Mouse (Mus musculus) left cerebral cortex, postnatal 25 days (tissue): Measurements from ENCODE around the gene Gm49395. TPM values are rescaled to one million over a fixed set of nuclear protein-coding genes. Genes with fewer than 3 reads are reported as not detected.
A peak's percentile ranks its signal among the peaks of the same experiment; 100 is the strongest.

Experiments used
- DNase-seq, 2 experiments: peaks; one replicate each; pipeline ENCODE4 v3.0.0; 2022; ENCODE audit warnings: low spot score in 2 of 2, mixed read lengths in 1 of 2
- intact Hi-C: fragments of 180-260 bp; cut with DNase I; formaldehyde crosslinking; loops from one replicate; pipeline ENCODE4 v1.15.1; 2025
- total RNA-seq, 2 experiments: library from RNA; stranded (reverse); gene quantifications; 2 replicates each; pipeline ENCODE4 v1.2.3; 2021

Gene Gm49395
- total RNA-seq, 2 experiments from 2014 or later: 0.46 to 4.2 TPM

DNA sequence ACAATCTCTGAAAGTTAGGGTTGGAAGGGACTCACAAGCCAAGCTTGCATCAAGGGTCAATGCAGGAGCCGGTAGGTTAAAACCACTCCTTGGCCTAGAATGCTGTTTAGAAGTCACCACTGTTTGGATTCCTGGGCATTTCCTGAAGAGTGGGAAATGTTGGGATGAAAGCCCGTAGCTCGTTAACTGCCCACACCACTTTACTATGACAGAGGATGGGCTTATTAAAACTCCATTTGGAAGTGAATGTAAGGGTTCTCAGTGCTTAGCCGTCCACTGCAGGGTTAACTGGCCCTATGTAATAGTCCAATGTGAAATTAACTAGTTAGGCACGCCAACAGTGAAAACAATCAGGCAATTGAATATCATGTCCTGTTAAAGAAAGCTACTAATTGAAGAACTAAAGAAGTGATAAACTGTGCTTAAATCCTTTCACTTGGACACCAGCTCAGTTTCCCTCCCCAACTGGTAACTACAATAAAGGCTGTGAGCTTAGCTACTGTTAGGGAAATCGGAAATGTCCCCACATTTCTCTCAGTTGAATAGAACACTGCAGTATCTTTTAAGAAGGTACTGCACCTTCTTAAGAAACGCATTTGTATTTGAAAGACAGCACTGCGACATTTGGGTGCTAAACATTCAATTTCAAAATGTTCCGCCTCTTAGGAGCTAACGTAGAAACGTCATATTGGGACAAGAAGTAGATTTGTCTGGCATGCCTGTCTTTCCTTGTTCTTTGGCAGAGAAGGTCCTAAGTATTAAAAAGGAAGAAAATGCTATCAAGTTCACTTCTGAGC is 1.1 kb downstream of the Gm49395 start:
- DNase-seq: no peak
- intact Hi-C loops: no loop called here

DNA sequence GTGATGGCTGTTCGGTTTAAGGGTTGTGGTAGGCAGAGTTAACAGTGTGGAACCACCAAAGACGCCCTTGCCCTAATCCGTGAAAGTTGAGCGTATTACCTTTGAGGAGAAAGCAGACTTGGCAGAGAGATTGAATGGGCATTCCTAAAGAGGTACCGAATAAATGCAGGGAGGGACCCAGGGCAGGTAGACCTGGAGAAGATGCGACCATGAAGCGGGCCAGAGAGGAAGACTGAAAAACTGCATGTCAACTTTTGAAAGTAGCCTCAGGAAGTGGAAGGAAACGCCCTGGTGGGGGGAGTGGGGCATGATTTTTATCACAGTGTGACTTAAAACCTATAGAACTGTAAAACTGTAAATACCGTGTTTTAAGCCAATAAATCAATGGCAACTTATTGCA is 2.3 kb downstream of the Gm49395 start:
- intact Hi-C loops: no loop called here
- DNase-seq: no peak

DNA sequence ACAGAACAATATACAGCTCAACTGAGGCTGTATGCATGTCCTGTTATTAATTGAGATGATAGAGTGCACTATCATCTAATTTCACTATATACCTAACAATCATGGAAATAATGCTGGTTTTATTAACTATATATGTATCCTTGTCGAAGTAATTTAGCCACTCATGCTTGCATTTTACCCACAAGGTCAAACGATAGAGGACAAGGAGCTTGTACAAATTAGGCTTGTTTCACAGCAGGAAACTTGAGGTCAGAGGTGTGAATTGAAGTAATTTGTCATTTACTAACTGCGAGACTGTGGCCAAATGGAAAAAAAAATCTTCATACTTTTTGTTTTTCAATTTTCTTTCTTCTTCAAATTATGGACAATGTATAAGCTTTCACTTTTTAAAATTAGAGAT is 3.5 kb downstream of the Gm49395 start:
- no peak for DNase-seq
- intact Hi-C loops: no loop called here

DNA sequence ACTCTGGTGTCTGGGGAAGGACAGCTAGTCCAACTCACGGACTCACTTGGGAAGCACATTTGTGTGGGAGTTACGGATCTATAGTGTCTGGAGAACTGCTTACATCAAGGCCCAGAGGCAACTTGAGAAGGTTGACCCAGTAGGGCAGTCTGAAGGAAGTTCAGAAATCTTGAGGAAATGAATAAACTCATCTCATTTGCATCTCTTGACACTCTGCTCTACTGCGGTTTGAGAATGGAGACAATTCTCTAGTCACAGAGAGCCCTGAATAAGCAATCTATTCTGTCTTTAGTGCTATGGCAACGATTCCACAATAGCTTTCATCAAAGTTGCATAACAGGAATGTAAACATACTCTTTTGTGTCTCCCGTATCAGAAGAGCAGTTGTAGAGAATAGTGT is 4.8 kb downstream of the Gm49395 start:
- intact Hi-C loops: no loop called here
- DNase-seq: no peak

DNA sequence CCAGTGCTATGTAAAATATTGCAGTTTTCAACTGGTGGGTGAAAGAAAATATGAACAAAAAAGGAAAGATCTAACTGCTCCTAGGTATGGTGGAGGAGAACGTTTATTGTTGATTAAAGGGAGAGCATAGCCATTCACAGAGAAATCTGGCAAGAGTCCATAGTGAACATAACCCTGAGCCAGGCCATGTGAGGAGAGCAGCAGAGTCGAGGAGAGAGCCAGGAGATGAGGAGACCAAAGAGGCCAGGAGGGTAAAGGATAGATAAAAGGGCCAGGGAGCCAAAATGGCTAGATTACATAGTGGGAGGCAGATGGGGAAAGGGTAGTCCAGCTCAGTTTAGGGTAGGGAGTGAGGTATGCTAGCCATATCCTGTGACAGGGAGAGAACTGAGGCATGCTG is 5.5 kb downstream of the Gm49395 start:
- intact Hi-C loops: no loop called here
- DNase-seq: no peak

DNA sequence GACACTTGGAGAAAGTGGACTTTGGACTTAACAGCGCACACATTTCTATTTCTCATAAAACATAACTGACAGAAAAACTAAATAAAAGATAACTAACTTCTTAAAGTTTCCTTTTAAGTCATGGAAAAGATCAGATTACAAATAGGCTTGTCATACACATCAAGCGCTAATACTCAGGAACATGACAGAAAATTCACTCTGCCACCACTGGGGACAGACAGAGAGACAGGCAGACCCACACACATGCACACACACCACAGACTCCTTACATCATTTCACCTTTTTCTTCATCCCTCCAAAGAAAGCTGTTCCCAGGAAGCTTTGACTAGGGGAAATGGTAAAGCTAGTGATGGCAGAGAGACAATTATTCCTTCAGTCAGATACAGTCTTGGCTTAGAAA is 6.3 kb downstream of the Gm49395 start:
- intact Hi-C loops: no loop called here
- no peak for DNase-seq

DNA sequence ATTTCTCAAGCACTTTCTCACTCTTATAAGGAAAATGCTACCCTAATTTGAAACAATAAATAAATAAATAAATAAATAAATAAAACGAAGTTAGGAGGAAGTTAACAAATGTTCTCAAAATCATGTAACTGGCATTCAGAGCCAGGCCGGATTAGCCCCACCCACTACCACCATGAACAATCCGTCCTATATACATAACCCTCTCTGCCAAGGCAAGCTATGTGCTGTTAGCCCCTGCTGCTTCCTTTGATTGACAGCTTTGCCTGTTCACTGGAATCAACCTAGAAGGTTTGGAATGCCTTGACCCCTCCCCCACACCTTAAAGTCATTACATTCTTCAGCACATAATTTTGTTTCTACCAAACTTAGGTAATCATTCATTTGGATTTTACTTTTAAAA is 10.2 kb downstream of the Gm49395 start:
- DNase-seq: no peak
- intact Hi-C loops: loop anchor here (5.0 kb wide), 1 partner anchor 104 kb away; no protein-coding TSS in a partner anchor

DNA sequence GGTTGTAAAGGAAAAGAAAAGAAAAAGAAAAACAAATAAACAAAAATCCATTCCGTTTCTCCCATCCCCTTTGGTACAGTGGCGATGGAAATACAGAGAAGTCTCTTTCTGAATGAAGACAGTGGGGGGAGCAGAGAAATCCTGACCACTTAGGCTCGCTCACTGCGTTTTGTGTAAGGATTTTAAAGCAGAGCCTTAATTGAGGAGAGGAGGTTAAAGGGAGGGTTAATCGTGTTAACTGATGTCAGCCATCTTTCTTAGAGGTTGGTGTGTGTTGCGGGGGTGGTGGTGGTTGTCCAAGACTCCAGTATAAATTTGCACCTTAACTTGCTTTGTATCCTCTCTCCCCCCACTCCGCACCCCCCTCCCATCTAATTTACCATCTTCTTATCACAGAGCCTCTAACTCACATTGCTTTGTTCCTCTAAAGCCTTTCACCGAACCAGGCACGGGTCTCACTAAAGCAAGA is 10.7 kb downstream of the Gm49395 start:
- DNase-seq: no peak
- intact Hi-C loops: loop anchor here (5.0 kb wide), 1 partner anchor 104 kb away; no protein-coding TSS in a partner anchor

DNA sequence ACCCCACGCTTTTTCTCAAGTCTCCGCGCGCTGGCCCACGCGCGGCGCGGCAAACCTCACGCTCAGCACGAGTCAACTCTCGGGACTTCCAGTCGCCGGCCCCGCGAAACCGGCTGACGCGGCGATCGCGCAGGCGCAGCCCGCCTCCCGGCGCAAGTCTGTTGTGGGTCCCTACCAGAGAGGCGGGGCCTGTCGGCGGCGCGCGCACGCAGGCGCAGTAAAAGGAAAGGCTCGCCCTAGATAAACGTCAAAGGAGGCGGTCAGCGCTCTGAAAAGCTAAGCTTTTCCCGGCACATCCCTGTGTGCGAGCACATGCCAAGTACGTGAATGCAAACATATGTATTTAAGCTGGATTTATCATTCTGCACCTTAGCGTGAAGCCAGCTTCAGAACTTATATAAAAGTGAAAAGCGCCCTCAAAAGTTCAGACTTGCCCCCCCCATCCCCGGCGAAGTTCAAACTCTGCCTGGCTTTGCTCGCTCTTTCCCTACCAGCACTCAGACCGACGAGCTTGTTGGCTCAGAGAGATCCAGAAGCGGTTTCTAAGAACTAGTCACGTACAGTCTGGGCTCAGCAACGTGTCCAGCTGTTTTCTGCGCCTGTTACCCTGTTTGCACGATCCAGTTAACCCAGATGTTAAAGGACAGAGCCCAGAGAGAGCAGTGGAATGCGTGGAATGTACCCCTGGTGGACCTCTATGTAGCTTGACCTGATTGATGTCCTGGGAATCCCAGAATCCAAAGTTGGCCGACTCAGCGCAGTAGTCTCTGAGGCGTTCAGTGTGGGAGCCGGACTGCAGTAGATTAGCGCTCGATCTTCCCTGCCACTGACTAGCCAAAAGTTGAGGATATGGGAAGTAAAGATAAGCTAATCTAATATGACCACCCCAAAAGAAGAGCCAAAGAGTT is 11.4 kb downstream of the Gm49395 start, which contains the start of gene Pelo:
TSS of gene Pelo (minus strand) at position 118 of the 908 bp plus-strand sequence.
- peak; percentile 94 to 97 for DNase-seq
- intact Hi-C loops: loop anchor here (5.0 kb wide), 1 partner anchor 103 kb away; no protein-coding TSS in a partner anchor

DNA sequence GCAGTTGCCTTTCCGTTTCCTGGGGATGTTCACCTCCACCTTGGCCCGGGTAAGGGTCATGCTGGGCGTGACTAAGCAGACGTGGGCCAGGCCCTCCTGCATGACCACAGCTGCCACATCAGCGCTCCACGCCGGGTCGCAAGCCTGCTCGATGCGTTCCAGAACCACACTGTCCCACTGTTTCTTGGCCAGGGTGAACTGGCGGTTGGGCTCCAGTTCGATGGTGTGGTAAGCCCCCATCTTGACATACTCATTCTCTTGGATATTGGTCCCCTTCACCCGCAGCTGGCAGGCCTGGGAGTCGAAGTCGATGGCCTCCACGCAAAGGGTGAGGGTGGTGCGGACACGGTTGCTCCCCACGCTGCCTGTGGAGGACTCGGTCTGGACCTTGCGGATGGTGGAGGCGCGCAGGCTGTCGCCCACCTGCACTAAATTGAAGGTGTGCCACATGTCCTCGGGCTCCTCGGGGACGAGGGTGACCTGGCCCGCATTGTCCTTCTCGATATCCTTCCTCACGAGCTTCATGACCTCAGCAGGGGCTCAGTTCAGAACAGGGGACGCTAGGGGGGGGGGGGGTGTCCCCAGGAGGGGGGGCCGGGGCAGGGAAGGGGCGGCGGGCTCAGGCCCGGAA is 12.2 kb downstream of the Gm49395 start:
- intact Hi-C loops: loop anchor here (5.0 kb wide), 1 partner anchor 102 kb away; no protein-coding TSS in a partner anchor
- peak; percentile 4 to 8 for DNase-seq

DNA sequence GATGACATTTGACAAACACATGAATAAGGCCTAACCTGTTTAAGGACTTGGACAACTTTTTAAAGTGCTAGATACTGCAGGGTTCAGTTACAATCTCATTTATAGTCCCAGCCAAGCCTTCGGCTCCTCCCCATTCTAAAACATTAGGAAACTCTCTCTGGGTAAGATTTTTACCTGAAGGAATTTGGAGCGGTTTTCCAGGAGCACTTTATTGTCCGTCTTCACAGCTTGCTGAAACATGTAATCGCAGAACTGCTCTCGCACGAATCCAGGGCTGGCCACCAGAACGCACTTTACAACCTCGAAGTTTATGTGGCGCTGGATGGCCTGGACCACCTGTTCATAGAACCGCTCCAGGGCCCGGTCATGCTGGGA is 12.7 kb downstream of the Gm49395 start:
- intact Hi-C loops: no loop called here
- DNase-seq: no peak

DNA sequence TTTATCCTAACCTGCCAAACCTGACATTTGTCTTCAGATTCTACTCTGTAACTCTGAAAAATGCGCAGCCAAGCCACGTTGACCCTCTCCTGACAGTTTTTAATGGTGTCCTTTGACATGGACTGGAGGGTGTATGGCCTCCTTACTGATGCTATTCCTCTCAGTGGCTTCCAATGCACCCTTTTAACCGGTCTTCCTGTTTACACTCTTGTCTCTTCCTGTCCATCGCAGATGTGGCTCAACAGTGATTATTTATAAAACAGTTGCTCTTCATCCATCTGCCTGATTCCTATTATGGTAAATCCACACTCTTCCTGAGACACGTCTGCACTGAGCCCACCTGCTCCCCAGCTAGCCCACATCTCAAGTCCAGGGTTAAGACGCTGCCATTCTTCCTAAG is 15.7 kb downstream of the Gm49395 start:
- intact Hi-C loops: no loop called here
- no peak for DNase-seq

DNA sequence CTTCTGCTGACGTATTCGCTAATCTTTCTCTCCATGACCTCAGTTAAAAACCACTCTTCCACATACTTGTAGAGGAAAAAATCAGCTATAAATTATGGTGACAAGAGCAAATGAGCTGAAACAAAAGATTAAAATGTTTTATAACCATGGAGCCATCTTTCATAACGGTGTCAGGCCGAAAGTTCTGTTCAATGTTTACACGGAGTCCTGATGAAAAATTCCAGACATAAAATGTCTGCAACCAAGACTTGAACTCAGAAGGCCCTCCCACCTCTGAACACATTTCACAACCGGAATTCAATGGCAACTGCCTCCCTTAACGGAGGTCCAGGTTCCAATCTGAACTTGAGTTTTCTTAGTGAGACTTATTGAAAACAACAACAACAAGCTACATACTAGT is 19.4 kb downstream of the Gm49395 start:
- no peak for DNase-seq
- intact Hi-C loops: no loop called here

DNA sequence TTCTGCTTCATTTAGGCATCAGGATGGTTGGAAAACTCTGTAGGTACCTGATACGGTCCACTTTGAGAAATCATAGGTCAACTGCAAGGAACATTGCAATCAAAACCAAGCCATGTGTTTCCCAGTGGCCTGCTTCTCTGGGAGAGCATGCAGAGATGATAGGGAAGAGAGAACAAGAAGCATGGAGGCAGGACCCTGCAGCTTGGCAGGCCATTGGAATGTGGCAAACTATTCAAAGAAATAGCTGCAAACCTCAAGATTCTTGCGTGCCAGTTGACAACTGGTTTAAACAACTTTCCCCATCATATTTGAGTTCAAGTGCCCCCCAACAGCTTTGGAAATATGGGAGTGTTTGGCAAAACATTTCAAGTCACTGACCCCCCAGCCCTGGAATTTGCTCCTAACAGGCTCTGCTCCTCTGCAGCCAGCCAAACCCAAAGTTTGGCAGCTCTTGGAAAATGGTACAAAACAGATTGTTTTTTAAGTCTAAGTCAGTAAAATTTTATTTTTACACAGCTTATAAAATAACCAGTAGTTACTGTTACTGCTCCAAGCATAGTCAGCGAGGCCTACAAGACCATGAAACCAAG is 21.6 kb downstream of the Gm49395 start:
- intact Hi-C loops: no loop called here
- DNase-seq: no peak

DNA sequence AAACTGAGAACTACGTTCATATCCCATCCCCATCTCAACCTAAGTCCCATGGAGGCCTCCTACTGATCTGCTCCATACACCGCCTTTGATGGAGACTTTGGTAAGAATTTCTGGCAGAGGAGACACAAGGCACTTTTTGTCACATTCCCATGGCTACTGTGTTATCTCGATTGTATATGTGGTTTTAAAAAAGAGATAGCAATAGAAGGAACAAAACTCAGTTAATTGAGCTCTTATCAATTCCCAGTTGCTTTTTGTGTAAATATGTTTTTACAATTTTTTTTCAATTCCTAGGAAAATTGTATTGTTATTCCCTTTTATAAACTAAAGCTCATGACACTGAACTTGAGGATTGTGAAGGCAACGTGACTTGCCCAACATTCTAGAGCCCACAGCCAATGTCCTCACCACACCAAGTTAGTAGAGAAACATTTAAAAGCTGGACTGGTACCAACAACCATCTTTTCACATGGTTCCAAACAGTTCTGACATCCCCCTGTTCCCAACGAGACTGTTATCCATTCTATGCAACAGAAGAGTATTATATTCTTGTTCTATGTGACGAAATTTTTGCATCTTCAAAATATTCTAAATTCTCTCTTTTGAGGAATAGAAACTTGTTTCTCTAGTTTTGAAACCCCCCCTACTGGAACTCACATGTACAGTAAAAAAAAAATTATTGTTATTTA is 22.6 kb downstream of the Gm49395 start:
- intact Hi-C loops: no loop called here
- no peak for DNase-seq

DNA sequence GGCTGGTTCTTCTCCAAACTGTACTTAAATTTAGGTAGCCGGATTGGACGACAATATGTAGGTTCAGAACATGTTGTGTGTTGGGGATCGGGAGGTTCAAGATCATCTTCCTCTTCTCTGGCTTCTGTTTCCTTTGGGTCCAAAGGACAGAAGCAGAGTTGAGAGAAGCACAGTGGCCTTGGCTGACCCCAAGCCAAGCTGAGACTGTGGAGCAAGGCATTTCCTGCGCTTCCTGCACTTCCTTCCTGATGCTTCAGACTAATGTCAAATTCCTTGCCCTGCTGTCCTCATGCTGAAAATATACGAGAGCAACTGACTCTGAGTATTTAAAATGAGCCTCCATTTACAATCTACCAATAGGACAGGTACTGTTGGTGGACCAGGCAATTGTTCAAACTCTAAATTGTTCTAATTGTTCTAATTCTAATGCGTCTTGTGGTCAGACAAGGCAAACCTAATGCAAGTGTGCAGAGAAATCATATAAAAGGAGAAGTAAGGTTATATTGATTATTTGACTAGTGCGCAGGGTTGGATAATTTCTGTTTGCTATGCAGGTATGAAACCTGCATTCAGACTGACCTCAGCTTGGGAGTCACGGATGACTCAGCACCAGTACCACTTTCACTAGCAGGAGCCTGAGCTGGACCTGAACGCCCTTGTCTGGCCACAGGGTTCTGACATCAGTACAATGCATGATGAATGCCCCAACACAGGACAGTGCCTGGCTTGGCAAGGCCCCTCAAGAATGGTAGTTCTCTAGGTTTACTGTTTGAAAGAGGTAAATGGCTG is 24.2 kb downstream of the Gm49395 start:
- DNase-seq: no peak
- intact Hi-C loops: no loop called here

DNA sequence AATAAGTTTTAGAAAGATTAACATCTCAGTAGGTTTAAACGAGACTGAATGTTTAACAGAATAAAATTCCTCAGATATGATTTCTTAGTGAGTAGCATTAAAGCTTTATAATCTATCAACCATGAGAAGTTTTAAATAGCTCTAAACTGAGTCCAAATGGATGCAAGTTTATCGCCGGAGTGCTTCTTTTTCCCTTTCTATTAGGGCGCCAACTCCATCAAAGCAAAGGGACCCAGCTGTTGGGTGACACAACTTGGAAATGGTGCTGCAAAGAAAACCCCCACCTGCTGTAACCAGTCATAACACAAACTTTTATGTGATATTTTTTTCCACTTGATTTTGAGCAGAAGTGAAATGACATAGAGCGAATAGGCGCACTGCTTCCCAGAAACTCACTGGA is 29.3 kb downstream of the Gm49395 start:
- intact Hi-C loops: no loop called here
- DNase-seq: no peak

DNA sequence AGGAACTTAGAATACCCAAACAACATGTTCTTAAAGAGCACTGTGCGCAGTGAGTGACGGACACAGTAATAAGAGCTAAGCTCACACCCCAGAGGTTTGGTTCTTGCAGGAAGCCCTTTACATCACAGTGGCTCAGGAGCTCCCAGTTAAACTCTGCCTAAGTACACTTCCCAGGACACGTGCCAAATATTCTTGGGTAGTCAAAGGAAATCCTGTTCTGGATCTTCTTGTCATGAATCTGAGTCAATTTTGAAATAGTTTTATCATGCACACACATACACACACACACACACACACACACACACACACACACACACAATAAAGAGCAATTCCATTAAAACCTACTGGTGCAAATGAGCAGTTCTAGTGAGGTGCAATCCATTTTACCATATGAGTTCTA is 30.3 kb downstream of the Gm49395 start:
- DNase-seq: no peak
- intact Hi-C loops: no loop called here
